Mouse (Mus musculus) left cerebral cortex, adult 2 months (tissue): Measurements from ENCODE around the gene Hamp2. TPM values are rescaled to one million over a fixed set of nuclear protein-coding genes. Genes with fewer than 3 reads are reported as not detected.
"Not testable (repeated sequence)": the region's sequence is repeated elsewhere in the genome, so short reads cannot be mapped to it uniquely, and the experiment has no call there.

Source experiments
- DNase-seq, 2 experiments: peaks; one replicate each; pipeline ENCODE4 v3.0.0; 2021 to 2022; ENCODE audit warnings: low spot score in 2 of 2, mixed read lengths in 1 of 2; ENCODE audit errors: extremely low spot score in 1 of 2
- H3K27ac ChIP-seq: fragments of 200-600 bp; 2 replicates; pipeline ENCODE4 v1.8.1; 2022
- H3K4me3 ChIP-seq: fragments of 200-600 bp; 2 replicates; pipeline ENCODE4 v1.8.1; 2022
- CTCF ChIP-seq: fragments of 200-600 bp; IDR thresholded peaks from 2 replicates; pipeline ENCODE4 v1.8.1; 2022; ENCODE audit warnings: antibody characterized with exemption, mild to moderate bottlenecking, moderate library complexity
- intact Hi-C: fragments of 180-260 bp; cut with DNase I; formaldehyde crosslinking; loops from one replicate; pipeline ENCODE4 v1.15.1; 2025
- total RNA-seq, 2 experiments: library from RNA; stranded (reverse); gene quantifications; 2 replicates each; pipeline ENCODE4 v1.2.3; 2021

Hamp2 gene
- total RNA-seq, 2 experiments from 2014 or later: not detected

DNA sequence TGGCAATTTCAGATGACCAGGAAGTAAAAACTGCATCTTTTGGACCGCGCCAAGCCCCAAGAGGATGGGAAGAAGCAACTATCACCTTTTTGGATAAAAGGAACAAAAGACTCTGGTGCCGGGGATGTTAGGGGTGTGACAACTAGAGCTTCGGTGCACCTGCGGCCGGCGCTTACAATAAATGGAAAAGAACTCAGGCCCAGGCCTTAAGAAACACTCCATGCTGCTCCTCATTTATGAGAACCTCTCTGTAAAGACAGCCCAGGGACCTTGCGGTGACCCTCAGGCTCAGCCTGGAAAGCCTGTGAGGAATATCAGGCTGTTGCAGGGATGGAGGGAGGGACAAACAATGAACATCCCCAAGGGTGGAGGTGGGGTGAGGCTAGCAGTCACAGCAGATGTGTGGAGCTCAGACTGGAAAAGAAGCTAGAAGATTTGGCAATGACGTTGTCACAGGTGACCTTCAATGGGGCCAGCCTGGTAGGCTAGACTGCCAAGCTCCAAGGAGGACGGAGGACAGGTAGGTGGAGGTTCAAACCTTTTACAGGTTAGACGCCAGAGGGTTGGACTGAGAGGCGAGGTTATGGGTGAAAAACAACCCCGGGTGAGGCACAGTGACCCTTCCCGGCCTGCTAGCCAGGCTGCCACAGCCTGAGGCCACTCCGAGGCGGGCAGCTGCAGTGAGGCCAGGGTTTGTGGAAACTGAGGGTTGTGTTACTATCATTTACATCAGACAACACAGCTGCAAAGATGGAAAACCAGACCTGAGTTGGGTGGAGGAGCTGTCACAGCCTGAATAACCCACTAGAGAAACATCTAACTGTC is 28.2 kb upstream of the Hamp2 start:
- no peak for DNase-seq
- no peak overlapping the region for H3K4me3 ChIP-seq
- TF ChIP-seq CTCF: no peak
- intact Hi-C loops: no loop called here
- no peak overlapping the region for H3K27ac ChIP-seq

DNA sequence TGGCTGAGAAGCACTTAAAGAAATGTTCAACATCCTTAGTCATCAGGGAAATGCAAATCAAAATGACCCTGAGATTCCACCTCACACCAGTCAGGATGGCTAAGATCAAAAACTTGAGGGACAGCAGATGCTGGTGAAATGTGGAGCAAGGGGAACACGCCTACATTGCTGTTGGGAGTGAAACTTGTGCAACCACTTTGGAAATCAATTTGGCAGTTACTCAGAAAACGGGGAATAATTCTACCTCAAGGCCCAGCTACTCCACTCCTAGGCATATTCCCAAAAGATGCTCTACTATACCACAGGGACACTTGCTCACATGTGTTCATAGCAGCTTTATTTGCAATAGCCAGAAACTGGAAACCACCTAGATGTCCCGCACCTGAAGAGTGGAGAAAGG is 25.4 kb upstream of the Hamp2 start:
- DNase-seq, H3K27ac ChIP-seq, intact Hi-C loops, H3K4me3 ChIP-seq: not testable (repeated sequence)

DNA sequence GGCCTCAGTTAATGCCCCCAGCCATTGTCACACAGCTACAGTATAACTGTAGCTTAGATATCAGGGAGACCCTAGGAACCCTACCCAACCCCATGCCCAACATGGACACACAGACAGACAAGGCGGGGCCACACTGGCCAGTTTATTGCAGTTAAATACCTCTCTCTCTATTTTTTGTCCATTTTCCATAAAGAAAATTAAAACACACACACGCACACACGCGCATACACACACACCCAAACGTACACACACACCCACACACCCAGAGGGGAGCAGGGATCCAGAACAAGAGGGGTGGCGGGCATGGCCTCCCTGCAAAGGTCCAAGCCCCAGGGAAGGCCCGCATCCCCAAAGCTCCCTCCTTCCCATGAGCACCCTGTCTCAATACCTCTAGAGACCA is 21.4 kb upstream of the Hamp2 start:
- intact Hi-C loops: no loop called here
- no peak overlapping the region for H3K4me3 ChIP-seq
- TF ChIP-seq CTCF: no peak
- no peak for DNase-seq
- H3K27ac ChIP-seq: no peak overlapping the region

DNA sequence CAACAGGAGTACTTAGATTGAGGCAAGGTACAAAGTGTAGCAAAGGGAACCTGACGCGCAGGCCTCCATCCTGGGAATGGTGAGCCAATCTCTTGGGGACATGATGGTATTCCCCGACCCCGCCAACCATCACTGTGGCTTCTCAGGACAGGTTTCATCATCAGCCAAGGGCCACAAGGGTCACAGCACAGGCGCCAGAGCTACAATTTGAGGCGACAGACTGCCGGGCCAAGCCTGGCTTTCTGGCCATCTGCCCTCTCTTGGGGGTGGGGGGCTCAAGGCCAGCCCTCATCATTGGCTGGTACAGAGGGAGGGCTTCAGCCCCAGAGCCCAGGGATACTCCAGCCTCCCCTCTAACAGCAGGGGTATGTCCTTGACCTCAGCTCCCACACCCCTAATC is 21.0 kb upstream of the Hamp2 start:
- H3K4me3 ChIP-seq, H3K27ac ChIP-seq, intact Hi-C loops, DNase-seq: not testable (repeated sequence)

- DNase-seq, H3K4me3 ChIP-seq, intact Hi-C loops, H3K27ac ChIP-seq: not testable (repeated sequence)
Observed at GRCm38 (mm10) chr7:30944706-30945105, 20.2 kb upstream of the Hamp2 start.

DNA sequence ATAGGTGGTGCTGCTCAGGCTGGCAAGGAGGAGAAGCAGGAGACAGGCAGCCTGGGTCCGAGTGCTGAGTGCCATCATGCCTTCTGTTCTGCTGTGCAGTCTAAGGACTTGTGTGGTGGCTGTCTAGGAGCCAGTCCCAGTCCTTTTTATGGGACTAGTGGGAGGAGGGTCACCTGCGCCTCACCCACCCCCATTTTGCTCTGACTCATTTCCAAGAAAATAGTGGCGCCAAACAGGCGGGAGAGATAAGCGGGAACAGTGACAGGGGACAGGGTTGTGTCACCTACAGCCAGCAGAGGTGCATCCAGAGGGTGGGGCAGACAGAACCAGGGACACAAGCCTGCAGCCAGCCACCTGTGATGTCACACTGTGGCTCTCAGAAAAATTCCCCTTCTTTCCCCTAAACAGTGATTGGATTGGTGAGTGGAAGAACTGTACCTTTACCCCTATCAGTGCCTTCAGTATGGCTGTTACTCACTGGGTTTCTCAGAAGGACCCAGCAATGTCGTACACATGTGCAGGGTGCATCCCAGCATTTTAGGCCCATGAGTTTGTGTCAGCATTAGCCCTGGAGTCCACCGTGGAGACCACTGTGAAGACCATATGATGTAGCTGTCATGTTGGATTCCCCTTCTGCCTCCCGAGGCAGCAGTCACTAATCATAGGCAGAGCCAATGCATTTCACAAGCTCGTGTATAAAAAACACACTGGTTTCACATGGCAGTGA is 19.6 kb upstream of the Hamp2 start, which contains the start of gene Hamp:
TSS of gene Hamp (minus strand) at position 124 of the 727 bp plus-strand sequence.
- Histone ChIP-seq H3K27ac (no peak within 1 kb of the TSS), H3K4me3 (no peak within 1 kb of the TSS)
- intact Hi-C loops: no loop called here
- DNase-seq: no peak
- no peak for TF ChIP-seq CTCF

DNA sequence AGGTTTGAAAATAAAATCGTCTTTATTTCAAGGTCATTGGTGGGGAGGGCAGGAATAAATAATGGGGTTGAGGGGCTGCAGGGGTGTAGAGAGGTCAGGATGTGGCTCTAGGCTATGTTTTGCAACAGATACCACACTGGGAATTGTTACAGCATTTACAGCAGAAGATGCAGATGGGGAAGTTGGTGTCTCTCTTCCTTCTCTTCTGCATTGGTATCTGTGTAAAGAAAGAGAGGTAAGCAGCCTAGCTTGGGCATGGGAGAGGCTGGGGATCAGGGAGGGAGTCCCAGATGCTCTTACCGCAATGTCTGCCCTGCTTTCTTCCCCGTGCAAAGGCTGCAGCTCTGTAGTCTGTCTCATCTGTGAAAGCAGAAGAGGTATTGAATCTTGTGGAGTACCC is 17.9 kb upstream of the Hamp2 start:
- DNase-seq, intact Hi-C loops, H3K4me3 ChIP-seq, H3K27ac ChIP-seq: not testable (repeated sequence)

GRCm38 (mm10) chr7:30940070-30940469 is 15.6 kb upstream of the Hamp2 start:
- intact Hi-C loops, DNase-seq, H3K27ac ChIP-seq, H3K4me3 ChIP-seq: not testable (repeated sequence)

GRCm38 (mm10) chr7:30935422-30936099 is 11.1 kb upstream of the Hamp2 start:
- DNase-seq, H3K27ac ChIP-seq, intact Hi-C loops: not testable (repeated sequence)

DNA sequence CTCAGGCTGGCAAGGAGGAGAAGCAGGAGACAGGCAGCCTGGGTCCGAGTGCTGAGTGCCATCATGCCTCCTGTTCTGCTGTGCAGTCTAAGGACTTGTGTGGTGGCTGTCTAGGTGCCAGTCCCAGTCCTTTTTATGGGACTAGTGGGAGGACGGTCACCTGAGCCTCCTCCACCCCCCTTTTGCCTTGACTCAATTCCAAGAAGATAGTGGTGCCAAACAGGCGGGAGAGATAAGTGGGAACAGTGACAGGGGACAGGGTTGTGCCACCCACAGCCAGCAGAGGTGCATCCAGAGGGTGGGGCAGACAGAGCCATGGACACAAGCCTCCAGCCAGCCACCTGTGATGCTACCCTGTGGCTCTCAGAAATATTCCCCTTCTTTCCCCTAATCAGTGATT is 410 bp downstream of the Hamp2 start:
- H3K4me3 ChIP-seq: no peak overlapping the region
- no peak for DNase-seq
- H3K27ac ChIP-seq: no peak overlapping the region
- TF ChIP-seq CTCF: no peak
- intact Hi-C loops: no loop called here

More at GRCm38 (mm10) chr7:30935422-30936099, 11.1 kb upstream of the Hamp2 start:
- H3K4me3 ChIP-seq: not testable (repeated sequence)

DNA sequence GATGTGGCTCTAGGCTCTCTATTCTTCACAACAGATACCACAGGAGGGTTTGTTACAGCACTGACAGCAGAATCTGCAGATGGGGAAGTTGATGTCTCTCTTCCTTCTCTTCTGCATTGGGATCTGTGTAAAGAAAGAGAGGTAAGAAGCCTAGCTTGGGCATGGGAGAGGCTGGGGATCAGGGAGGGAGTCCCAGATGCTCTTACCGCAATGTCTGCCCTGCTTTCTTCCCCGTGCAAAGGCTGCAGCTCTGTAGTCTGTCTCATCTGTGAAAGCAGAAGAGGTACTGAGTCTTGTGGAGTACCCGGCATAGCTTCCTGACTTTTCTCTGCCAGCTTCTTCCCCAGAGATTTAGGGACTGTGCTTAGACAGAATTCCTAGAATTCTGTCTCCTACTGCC is 2.0 kb downstream of the Hamp2 start:
- H3K27ac ChIP-seq, DNase-seq, intact Hi-C loops, H3K4me3 ChIP-seq: not testable (repeated sequence)

DNA sequence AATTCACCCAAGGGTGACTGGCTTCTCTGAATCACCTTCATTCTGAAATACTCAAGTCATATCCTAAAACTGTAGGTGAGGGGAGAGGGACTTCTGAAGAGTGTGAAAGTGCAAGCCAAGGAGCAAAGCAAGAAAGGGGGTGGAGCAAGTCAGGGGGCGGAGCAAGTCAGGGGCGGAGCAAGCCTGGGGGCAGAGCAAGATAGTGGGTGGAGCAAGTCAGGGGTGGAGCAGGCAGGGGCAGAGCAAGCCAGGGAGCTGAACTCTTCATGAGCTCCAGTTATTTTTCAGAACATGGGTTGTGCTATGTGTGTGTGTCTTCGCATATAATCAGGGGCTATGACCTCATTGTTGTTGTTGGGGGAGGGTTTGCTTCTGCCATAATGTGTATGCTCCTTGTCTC is 4.3 kb downstream of the Hamp2 start:
- intact Hi-C loops: no loop called here
- H3K27ac ChIP-seq: no peak overlapping the region
- no peak for TF ChIP-seq CTCF
- no peak for DNase-seq
- H3K4me3 ChIP-seq: no peak overlapping the region
